Mouse (Mus musculus): ENCODE results near the gene Gapdhs.
"Not testable (repeated sequence)": the region's sequence is repeated elsewhere in the genome, so short reads cannot be mapped to it uniquely, and the experiment has no call there.

The Gapdhs gene

DNA sequence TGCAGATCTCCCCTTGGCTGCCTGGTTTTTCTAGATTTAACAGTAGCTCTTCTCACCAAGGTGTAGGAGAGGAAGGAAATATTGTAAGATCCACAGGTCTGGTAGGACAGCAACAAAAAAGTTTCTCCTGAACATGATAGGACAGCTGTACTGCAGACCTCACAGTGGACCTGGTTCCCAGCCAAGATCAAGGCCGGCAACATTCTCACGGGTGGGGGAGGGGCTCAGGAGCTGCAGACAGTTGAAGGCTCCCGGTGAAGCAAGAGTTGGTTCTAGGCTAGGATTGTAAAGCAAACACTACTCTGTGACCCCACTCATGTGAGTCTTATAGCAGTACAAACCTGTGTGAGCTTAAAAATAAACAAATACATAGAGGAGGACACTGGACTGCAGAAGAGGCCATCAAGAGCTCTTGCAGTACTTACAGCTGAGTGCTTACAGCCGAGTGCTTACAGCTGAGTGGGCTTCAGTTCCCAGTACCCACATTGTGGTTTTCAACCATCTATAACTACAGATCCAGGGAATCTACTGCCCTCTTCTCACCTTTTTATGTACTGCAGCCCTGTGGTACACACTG lies 629 bp upstream of the Gapdhs start:
- peak; percentile 66 to 72 for DNase-seq

DNA sequence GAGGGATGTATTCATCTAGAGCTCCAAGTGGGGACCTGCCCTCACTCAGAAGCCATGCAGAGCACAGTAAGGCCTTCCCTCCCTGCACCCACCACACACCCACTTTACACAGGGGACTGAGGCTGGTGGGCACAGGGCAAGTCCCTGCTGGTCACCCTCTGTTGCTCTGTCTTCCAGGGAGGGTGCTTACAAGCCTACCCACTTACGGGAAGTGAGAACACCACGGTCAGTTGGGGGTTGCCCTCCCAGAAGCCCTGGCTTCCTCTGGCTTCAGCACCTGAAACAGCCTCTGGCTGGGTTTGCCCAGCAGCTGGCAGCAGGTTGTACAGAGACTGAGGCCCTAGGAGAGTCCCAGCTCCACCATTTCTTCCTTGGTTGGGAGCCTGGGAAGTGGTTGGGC lies 911 bp downstream of the Gapdhs start:
- not testable (repeated sequence) for DNase-seq

DNA sequence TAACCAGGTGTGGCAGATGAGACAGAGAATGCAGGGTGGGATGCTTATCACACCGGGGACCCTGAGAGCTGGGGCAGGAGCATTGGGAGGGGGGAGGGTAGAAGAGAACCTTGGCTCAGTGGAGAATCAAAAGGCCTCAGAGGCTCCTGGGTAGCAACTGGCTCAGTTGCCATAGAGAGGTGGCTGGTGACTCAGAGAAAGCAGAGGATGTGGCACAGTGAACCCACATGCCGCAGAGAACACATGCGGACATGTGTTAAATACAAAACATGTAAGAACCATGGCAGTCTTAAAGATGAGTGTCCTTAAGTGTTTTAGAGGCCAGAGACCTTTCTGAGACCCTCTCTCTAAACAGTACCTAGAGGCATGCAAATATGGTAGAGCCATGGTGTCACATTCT lies 7.3 kb downstream of the Gapdhs start:
- DNase-seq = no peak

DNA sequence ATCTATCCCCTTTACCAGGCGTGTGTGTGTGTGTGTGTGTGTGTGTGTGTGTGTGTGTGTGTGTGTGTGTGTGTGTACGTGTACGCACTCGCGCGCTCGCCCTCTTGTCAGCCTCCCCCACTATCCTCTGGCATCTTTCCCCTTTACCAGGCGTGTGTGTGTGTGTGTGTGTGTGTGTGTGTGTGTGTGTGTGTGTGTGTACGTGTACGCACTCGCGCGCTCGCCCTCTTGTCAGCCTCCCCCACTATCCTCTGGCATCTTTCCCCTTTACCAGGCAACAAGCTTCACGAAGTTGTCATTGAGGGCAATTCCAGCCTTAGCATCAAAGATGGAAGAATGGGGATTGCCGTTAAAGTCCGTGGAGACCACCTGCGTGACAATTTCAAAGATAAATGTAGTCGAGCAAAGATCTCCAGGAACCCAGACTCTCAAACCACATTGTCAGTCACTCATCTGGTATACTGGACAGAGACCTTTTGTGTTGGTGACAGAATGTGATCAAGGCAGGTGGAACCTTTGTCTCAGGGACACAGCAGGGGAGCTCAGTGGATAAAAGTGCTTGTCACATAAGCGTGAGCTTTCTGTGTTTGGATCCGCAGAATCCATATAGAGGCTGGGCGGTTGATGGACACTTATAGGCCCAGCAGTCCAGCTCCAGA lies 13.3 kb downstream of the Gapdhs start:
- DNase-seq = not testable (repeated sequence)

DNA sequence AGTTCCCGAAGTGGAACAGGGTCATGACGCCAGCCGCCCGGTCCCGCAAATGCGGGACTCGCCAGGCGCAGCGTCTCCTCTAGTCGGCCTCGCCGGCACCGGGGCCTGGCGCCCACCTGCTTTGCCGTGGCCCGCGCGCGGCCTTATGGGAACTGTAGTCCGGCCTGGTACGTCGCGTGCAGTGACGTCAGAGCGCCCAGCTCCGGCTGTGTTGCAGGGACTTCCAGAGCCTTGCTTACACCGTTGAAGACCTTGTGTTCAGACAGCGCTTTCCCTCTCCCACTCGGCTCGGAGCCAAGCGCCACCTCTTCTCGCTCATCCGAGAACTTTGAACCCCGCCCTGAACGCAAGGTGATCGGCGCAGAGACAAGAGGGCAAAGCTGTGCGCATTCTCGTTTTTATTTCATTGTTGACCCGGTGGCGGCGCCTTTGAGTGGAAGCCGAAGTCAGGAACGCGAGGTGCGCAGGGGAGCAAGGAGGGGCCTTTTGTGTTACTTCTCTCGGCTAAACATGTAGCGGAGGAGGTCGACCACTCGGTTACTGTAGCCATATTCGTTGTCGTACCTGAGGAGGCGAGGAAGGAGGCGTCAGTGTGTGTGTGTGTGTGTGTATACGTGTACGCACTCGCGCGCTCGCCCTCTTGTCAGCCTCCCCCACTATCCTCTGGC lies 14.0 kb downstream of the Gapdhs start, which contains the start of gene Tmem147:
Tmem147 (minus strand) TSS at position 145 of the 668 bp plus-strand sequence.
- peak; percentile 98 for DNase-seq

DNA sequence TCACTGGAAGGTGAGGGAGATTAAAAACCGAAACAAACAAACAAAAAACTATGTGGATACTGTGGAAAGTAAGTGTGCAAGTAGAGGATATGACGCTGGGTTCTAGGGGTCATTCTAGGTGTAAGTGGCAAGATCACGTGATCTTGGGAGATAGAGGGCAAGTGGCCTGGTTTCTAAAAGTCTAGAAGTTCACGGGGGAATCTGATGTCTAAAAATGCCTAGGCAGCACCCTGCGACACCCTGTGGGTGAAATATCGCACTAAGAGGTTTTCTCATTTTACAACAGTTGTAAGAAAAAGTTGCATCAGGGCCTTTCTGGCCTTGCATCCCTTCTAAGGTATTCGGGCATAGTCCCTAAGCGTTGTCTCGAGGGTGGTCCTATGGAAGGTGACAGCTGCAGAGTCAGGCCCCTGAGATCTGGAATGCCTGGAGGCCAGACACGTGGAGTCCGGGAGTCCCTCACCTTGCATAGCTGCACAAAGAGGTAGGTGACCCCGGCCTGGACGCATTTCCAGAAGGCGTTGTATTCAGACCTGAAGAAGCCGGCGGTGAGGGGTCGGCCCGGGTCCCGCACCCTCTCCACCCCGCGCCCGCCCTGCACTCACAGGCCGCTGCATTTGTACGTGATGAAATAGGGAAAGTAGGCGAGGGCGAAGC lies 14.6 kb downstream of the Gapdhs start:
- DNase-seq = no peak

DNA sequence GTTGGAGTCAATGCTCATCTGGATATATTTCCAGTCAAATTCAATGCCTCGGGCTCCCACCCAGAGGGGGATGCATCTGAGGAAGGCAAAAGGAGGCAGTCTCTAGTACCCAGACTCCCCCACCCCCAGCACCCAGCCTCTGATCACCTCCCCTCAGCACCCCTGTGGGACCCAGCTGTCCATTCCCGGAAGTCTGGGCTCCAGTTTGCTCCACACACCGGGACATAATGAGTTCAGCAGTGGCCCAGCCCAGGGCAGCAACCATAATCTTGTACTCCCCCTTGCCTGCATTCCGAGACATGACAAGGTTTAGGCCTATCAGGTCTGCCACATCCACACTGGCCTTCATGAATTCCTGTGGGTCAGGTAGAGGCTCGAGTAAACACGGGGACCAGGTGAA lies 15.3 kb downstream of the Gapdhs start:
- DNase-seq = no peak

DNA sequence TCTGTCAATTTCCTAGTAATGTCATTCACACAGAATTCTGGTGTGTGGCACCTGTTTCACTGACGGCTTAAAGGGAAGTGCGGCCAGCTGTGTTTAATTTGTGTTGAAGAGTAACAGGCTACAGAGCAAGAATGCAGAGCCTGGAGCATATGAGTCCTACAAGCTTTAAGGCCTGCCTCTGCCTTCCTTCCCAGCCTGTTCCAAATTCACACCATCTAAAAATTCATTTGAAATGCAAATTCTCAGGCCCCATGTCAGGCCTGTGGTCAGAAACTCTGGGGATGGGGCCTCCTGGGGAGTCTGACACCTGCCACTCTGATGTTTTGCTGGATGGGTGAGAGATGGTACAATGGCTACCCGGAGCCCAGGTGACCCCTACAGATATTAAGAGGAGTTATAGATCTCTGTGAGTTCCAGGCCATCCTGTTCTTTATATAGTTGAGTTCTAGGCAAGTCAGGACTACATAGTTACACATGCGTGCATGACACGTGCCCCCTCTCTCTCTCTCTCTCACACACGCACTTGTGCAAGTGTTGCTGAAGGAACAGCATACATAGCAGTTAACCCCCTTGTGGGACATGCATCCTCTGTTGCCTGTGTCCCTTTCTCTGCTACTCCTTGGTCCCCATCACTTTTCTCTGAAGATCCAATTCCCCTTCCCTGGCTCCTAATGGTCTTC lies 20.1 kb downstream of the Gapdhs start:
- no peak for DNase-seq

DNA sequence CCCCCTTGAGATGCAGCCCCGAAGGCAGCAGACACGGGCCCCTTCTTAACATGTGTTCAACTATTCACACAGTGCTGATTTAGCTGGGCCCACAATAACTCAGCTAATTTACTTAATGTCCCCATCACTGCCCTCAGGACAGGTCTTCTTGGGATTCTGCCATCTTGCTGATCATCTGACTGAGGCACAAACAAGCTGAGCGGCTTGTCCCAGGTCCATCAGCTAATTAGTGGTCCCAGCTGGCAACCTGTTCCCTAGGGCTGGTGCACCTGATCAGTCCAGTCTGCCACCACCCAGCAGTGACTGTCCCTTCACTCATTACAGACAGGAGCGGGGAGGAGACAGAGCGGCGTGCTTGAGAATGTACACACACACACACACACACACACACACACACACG lies 22.2 kb downstream of the Gapdhs start:
- no peak for DNase-seq

DNA sequence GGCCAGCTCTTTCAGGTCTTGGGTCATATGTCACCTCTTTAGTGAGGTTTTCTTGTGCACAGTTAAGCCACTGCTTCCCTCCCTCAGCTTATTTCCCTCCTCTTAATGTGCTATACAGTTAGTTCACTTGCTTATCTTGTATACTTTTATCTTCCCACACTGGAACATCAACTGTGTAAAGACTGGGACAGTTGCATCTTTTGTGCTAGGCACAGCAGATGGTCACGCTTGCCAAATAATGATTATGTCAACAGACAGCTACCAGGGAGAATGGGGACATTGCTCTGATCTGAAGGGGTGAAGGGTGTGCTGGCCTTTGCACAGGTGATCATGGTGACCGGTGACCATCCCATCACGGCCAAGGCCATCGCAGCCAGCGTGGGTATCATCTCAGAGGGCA lies 23.8 kb downstream of the Gapdhs start:
- no peak for DNase-seq

DNA sequence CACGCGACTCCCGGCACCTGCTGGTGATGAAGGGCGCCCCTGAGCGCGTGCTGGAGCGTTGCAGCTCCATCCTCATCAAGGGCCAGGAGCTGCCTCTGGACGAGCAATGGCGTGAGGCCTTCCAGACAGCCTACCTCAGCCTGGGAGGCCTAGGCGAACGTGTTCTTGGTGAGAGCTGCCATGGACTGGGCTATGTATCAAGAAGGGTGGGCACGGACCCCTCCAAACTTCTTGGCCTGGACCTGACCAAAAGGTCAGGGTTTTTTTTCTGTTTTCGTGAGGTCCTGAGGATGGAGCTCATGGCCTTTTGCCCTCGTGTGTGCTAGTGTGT lies 25.8 kb downstream of the Gapdhs start:
- no peak for DNase-seq

DNA sequence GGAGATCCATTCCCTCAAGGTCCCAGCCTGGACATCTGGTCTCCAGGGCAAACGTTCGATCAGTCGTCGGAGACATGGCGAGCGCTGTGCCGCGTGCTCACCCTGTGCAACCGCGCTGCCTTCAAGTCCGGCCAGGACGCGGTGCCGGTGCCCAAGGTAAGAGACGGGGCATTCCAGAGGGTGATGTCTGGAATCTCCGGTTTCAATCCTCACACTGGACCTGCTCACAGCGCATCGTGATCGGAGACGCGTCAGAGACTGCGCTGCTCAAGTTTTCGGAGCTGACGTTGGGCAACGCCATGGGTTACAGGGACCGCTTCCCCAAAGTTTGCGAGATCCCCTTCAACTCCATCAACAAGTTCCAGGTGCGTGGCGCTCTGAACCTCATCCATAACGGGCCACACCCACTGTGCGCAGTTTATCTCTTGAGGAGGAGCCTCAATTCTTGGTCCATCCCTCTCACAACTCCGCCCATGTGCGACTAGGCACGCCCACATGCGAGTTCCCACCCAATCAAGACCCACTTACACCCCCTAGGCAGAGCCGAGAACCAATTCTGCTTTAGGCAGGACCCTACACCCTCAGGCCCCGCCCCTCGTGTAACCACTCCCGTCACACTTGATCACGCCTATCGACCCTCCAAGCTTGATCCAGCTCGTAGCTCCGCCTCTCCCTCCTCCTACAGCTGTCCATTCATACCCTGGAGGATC lies 26.3 kb downstream of the Gapdhs start:
- peak; percentile 78 to 85 for DNase-seq

DNA sequence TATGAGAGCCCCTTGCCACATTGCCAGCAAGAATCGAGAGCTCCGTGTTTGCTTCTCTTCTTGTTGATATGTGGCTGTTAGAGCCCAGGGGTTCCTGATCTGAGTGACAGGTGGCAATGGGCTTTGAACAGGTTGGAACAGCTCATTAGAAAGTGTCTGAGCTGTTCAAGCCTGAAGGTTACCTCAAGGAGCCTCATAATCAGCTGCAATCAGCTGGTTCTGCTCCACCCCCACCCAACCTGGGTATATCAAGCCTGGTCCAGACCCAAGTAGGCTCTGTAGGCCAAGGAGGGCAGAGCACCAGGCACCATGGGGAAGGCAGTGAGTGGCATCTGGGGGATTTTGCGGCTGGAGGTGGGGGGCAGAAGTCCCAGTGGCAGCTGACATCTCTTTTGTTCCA lies 31.5 kb downstream of the Gapdhs start, which contains the start of gene Atp4a:
Atp4a (plus strand) TSS at position 268 of the 400 bp plus-strand sequence.
- no peak for DNase-seq

DNA sequence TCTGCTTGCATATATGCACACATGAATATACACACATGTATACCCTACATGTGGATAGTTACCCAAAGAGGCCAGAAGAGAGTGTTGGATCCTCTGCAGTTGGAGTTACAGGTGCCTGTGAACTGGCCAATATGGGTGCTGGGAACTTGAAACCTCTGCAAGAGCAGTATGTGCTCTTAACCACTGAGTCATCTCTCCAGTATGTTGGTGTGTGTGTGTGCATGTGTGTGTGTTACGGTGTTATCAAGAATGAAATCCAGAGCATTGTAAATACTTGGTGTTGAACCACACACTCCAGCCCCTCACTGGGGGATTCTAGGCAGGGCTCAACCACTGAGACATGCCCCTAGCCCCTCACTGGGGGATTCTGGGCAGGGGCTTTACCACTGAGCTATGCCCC lies 36.0 kb downstream of the Gapdhs start:
- DNase-seq = no peak

DNA sequence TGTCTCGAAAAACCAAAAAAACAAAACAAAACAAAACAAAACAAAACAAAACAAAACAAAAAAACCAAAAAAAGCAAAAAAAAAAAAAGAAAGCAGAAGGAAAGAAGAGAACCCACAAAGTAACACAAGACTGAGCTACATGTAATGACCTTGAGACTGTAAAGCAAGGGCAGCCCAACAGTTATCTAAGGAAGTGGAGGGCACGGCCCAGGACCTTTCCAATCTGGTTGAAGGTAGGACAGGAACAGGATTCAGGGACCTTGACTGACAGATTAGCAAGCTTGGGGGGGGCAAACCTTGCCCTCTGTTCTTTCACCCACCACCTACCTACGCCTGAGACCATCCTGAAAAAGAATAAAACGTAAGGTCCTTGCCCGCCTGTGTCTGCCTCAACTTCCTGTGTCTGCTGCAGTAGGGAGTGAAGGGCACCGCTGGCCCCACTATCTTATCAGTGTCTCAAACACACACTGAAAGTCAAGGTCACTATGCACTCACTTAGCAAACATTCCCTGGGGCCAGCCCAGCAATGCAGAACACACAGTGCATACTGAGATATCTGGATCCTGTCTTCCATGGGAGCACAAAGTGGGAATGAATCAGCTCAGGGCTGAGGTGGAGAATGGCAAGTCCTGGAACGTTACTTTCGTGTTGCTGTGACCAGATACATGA lies 37.1 kb downstream of the Gapdhs start:
- DNase-seq = no peak

DNA sequence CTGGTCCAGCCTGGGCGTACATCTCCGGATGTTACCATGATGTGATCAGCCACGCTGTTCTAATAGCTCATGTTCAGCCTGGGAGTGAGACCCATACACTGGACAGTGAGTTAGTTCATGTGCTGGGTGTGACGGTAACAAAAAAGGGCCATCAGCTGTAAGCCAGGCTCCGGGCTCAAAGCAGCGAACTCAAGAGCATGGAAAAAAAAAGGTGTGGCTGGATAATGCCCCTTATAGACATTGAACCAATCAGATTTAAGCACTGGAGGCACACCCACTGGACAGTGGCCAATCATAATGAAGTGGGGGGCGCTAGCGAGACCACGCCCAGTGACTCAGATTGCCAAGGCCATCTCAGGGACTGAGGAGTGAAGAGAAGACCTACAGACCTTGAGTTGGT lies 44.9 kb downstream of the Gapdhs start, which contains the start of gene 2200002J24Rik:
2200002J24Rik (plus strand) TSS at position 338 of the 400 bp plus-strand sequence.
- DNase-seq = peak; percentile 50 to 62

DNA sequence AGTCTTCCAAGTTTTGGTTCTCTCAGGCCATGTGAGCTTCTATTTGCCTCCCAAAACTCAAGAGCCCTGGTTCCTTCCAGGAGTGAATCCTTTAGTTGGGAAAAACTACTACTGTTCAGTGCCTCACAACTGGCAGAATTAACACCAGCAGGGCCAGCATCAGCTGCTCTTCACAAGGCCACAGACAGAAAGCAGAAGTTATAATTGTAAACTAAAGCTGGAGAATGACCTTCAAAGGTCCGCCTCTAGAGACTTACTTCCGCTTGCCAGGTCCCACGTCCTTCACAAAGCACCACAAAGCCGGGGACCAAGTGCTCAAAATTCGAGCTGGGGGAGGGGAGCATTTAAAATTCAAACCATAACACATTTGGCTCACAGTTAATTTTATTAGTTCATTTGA lies 45.4 kb downstream of the Gapdhs start:
- no peak for DNase-seq

DNA sequence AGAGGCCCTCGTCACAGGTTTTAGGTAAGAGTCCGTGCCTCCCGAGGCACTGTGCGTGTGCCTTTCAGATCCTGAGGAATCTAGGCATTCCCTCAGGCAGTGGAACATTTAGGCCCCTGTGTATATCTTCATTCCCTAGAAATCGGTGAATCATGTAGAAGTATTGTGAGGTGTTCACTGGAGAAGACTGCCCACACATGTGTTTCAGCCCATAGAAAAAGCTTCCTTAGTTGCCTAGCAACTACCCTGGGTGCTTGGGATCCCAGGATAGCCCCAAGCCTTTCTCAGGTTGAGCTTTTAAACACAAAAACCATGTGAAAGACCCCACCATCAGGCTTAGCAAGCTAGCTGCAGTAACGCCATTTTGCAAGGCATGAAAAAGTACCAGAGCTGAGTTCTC lies 55.2 kb downstream of the Gapdhs start:
- DNase-seq = no peak

DNA sequence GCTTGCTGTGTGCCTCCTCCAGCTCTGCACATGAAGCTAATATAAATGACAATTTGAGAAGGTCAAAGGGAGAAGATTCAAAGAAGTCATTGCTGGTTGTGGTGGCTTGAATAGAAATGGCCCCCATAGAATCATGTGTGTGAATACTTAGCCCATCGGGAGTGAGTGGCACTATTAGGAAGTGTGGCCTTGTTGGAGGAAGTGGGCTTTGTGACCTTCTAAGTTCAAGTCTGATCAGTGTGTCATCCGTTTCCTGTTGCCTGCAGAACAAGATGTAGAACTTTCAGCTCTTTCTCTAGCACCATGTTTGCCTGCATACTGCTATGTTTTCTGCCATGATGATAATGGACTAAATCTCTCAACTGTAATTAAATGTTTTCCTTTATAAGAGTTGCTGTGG lies 60.1 kb downstream of the Gapdhs start:
- DNase-seq = no peak

DNA sequence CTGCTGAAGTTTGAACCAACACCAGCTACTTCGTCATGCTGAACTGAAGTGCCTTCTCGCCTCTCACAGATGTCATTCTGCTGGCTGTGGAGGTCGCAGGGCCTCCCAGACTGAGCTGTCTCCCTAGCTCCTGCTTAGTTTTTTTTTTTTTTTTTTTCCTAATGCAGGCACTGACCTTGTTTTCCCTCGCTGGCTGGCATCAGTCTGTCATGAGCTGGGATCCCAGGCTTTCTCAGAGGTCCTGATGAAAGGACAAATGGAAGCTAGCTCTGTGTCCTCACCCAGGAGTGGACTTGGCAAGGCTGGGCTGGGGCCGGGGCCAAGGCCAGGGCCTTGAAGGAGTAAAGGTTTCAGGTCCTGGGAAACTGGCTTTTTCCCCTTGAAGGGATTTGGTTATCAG lies 61.6 kb downstream of the Gapdhs start:
- no peak for DNase-seq
